In genomic region chr5:36669021-36670008, GRCm38 (mm10) we compare ENCODE assay signal across 11 mouse cellular contexts. TPM values are rescaled to one million over a fixed set of nuclear protein-coding genes. Genes with fewer than 3 reads are reported as not detected.
DNase-seq lines count a peak whose midpoint lies in the region; ATAC-seq and TF ChIP-seq lines count a peak whose summit lies in the region.
"Had no signal": no experiment of that assay in that cellular context is flagged by ENCODE, and none has a peak within 500 bp of the region (broad histone marks: within the 10 kb centered on the region; RNA-seq: fewer than 3 reads in every experiment).

No protein-coding gene starts in this region.

- no peaks in the 10 kb centered on the region for H3K27me3 ChIP-seq in liver, embryonic 13.5 days
- no peaks in the 10 kb centered on the region for H3K27me3 ChIP-seq in liver, postnatal 0 days (ENCODE audit: insufficient read depth, low read length)
- no peaks in the 10 kb centered on the region for H3K27me3 ChIP-seq in thymus, adult 2 months (ENCODE audit: control insufficient read depth, insufficient read depth, low read length)
- no peaks in the 10 kb centered on the region for H3K27me3 ChIP-seq in midbrain, embryonic 16.5 days (ENCODE audit: control insufficient read depth, insufficient read depth, low read depth, low read length)
- no peaks in the 10 kb centered on the region for H3K27me3 ChIP-seq in forebrain, embryonic 14.5 days (replicated peaks; ENCODE audit: control insufficient read depth, insufficient read depth, low read length)

- peaks cover 60% of the 10 kb centered on the region for H3K36me3 ChIP-seq in liver, embryonic 13.5 days
- H3K36me3 ChIP-seq in liver, postnatal 0 days (replicated peaks; ENCODE audit: insufficient read depth, low read length): peaks cover 20% of the 10 kb centered on the region
- no peaks in the 10 kb centered on the region for H3K36me3 ChIP-seq in thymus, adult 2 months (ENCODE audit: control insufficient read depth, insufficient read depth, low read length)
- H3K36me3 ChIP-seq in midbrain, embryonic 16.5 days (ENCODE audit: control insufficient read depth, insufficient read depth, low read length): peaks cover 21% of the 10 kb centered on the region
- peaks cover 26% of the 10 kb centered on the region for H3K36me3 ChIP-seq in forebrain, embryonic 14.5 days (ENCODE audit: control insufficient read depth, insufficient read depth, low read length)

- TF ChIP-seq EP300 in liver, postnatal 0 days (IDR thresholded peaks at IDR 0.05; ENCODE audit: low read depth): no peak

- no peak overlapping the region for H3K4me3 ChIP-seq in liver, embryonic 13.5 days (replicated peaks)
- no peak overlapping the region for H3K4me3 ChIP-seq in liver, postnatal 0 days (ENCODE audit: low read depth, low read length)
- no peak overlapping the region for H3K4me3 ChIP-seq in thymus, adult 2 months (ENCODE audit: control insufficient read depth, insufficient read depth, low read length)
- no peak overlapping the region for H3K4me3 ChIP-seq in midbrain, embryonic 16.5 days (ENCODE audit: low read depth, low read length)
- no peak overlapping the region for H3K4me3 ChIP-seq in forebrain, embryonic 14.5 days (ENCODE audit: low read depth, low read length)

- 0 out of 2 replicates have a peak overlapping the region, but pooled peaks have one; percentile 18 for H3K27ac ChIP-seq in liver, embryonic 13.5 days
- H3K27ac ChIP-seq in liver, postnatal 0 days (ENCODE audit: low read depth): no peak overlapping the region
- H3K27ac ChIP-seq in thymus, adult 2 months (ENCODE audit: control insufficient read depth, insufficient read depth, low read length): peak overlapping the region; percentile 82
- H3K27ac ChIP-seq in midbrain, embryonic 16.5 days (ENCODE audit: low read length): no peak overlapping the region
- H3K27ac ChIP-seq in forebrain, embryonic 14.5 days (ENCODE audit: low read depth, low read length): no peak overlapping the region

- H3K4me1 ChIP-seq in liver, embryonic 13.5 days (replicated peaks): 0 out of 2 replicates have a peak, but pooled peaks cover 11% of the 10 kb centered on the region
- no peaks in the 10 kb centered on the region for H3K4me1 ChIP-seq in liver, postnatal 0 days (ENCODE audit: insufficient read depth)
- peaks cover 21% of the 10 kb centered on the region for H3K4me1 ChIP-seq in thymus, adult 2 months (replicated peaks; ENCODE audit: control insufficient read depth, insufficient read depth, low read length)
- H3K4me1 ChIP-seq in midbrain, embryonic 16.5 days (ENCODE audit: control insufficient read depth, insufficient read depth, low read length): no peaks in the 10 kb centered on the region
- H3K4me1 ChIP-seq in forebrain, embryonic 14.5 days (ENCODE audit: control insufficient read depth, insufficient read depth, low read length): no peaks in the 10 kb centered on the region

- DNase-seq in liver, embryonic 13.5 days: no peak
- no peak for DNase-seq in liver, postnatal 0 days
- peak; percentile 90 for DNase-seq in brain, adult 2 months (ENCODE audit: low read depth, low spot score)
- peak; percentile 61 to 75 for DNase-seq in left cerebral cortex, adult 9 months (ENCODE audit: low spot score in 2 of 2)
- DNase-seq in thymus, adult 2 months: peak; percentile 68
- no peak for DNase-seq in forebrain, embryonic 14.5 days (ENCODE audit: low spot score)
- DNase-seq in kidney, postnatal 4 days: no peak
- DNase-seq: cerebellum, adult 8-10 months; kidney, postnatal 25 days; lung, postnatal 14 days had no signal

- H3K9me3 ChIP-seq in liver, embryonic 13.5 days (replicated peaks): no peaks in the 10 kb centered on the region
- H3K9me3 ChIP-seq in liver, postnatal 0 days (ENCODE audit: low read length): no peaks in the 10 kb centered on the region
- no peaks in the 10 kb centered on the region for H3K9me3 ChIP-seq in midbrain, embryonic 16.5 days (replicated peaks; ENCODE audit: control insufficient read depth, low read length, poor library complexity, severe bottlenecking)
- no peaks in the 10 kb centered on the region for H3K9me3 ChIP-seq in forebrain, embryonic 14.5 days (replicated peaks; ENCODE audit: control insufficient read depth, low read length)

- H3K9ac ChIP-seq in liver, embryonic 13.5 days: no peak overlapping the region
- no peak overlapping the region for H3K9ac ChIP-seq in liver, postnatal 0 days (replicated peaks)
- H3K9ac ChIP-seq in midbrain, embryonic 16.5 days (ENCODE audit: low read depth, low read length): no peak overlapping the region
- H3K9ac ChIP-seq in forebrain, embryonic 14.5 days (ENCODE audit: low read length): no peak overlapping the region

- WGBS in liver, embryonic 13.5 days (ENCODE audit: insufficient replicate concordance): 37% methylated on average over 7 of the region's 7 CpGs
- WGBS in liver, postnatal 0 days (ENCODE audit: insufficient replicate concordance): 26% methylated on average over 7 of the region's 7 CpGs
- WGBS in thymus, adult 2 months: 14% methylated on average over 7 of the region's 7 CpGs
- 92% methylated on average over 7 of the region's 7 CpGs for WGBS in midbrain, embryonic 16.5 days
- 93% methylated on average over 7 of the region's 7 CpGs for WGBS in forebrain, embryonic 14.5 days

- no peak overlapping the region for H3K4me2 ChIP-seq in liver, embryonic 13.5 days
- no peak overlapping the region for H3K4me2 ChIP-seq in liver, postnatal 0 days (ENCODE audit: low read depth, low read length)
- no peak overlapping the region for H3K4me2 ChIP-seq in midbrain, embryonic 16.5 days (ENCODE audit: low read length)
- no peak overlapping the region for H3K4me2 ChIP-seq in forebrain, embryonic 14.5 days (ENCODE audit: low read length)

- no peak; the same call in 1 of the 2 replicates for ATAC-seq in liver, embryonic 13.5 days (ENCODE audit: low read depth)
- ATAC-seq in liver, postnatal 0 days: no peak
- ATAC-seq in midbrain, embryonic 16.5 days: no peak; the same call in 1 of the 2 replicates
- no peak for ATAC-seq in forebrain, embryonic 14.5 days

- TF ChIP-seq POLR2A in thymus, adult 2 months (IDR thresholded peaks at IDR 0.05; ENCODE audit: control insufficient read depth, extremely low read depth, insufficient read depth, low read length, poor library complexity): no peak

- TF ChIP-seq CTCF in liver, postnatal 0 days (IDR thresholded peaks at IDR 0.05; ENCODE audit: low read depth): no peak
- no peak for TF ChIP-seq CTCF in thymus, adult 2 months (IDR thresholded peaks at IDR 0.05; ENCODE audit: borderline replicate concordance, control insufficient read depth, extremely low read depth, insufficient read depth, low read length, poor library complexity)

RNA-seq across cellular contexts. Expression of gene D5Ertd579e, which starts 26.5 kb away (rescaled TPM):
- 21.9 and 25.3 TPM in 2 replicates for polyA plus RNA-seq in liver, embryonic 13.5 days (2015; fragmentation: Nextera tagmentation; extraction: Ambion mirVana)
- 15.9 and 18.5 TPM in 2 replicates for polyA plus RNA-seq in liver, postnatal 0 days (2015; fragmentation: Nextera tagmentation; extraction: Ambion mirVana)
- 22.9 and 26.8 TPM in 2 replicates for polyA plus RNA-seq in thymus, adult 2 months (2012; rRNA removed)
- 40.6 and 43.5 TPM in 2 replicates for polyA plus RNA-seq in midbrain, embryonic 16.5 days (2015; fragmentation: Nextera tagmentation; extraction: Ambion mirVana)
- 30.2 and 38.6 TPM in 2 replicates for polyA plus RNA-seq in forebrain, embryonic 14.5 days (2014; fragmentation: Nextera tagmentation; extraction: Ambion mirVana)

Comparison
In these comparisons a context has a peak if more than half of its experiments do, and no peak if none do; other contexts are left out.
1. H3K27ac ChIP-seq: peak in liver, embryonic 13.5 days (single experiment) and thymus, adult 2 months (single experiment); none in liver, postnatal 0 days (single experiment), midbrain, embryonic 16.5 days (single experiment) and forebrain, embryonic 14.5 days (single experiment).
2. DNase-seq: peak in brain, adult 2 months (single experiment), left cerebral cortex, adult 9 months (2 of 2) and thymus, adult 2 months (single experiment); none in liver, embryonic 13.5 days (single experiment), liver, postnatal 0 days (single experiment), forebrain, embryonic 14.5 days (single experiment) and kidney, postnatal 4 days (0 of 2).